8 mouse cellular contexts compared by ENCODE assay signal in genomic region chr16:18248433-18249363, GRCm38 (mm10). TPM values are rescaled to one million over a fixed set of nuclear protein-coding genes. Genes with fewer than 3 reads are reported as not detected.
A peak's percentile ranks its signal among the peaks of the same experiment; 100 is the strongest.
DNase-seq lines count a peak whose midpoint lies in the region; ATAC-seq and TF ChIP-seq lines count a peak whose summit lies in the region.

Gene Trmt2a, plus strand, starts transcription at chr16:18248679.
Gene Ranbp1, minus strand, starts transcription at chr16:18248732.

- H3K4me1 ChIP-seq in G1E (ENCODE audit: insufficient read depth, low read depth, low read length), result peaks cover 70% of the 10 kb centered on the region
- peaks cover 31% of the 10 kb centered on the region for H3K4me1 ChIP-seq in forebrain, embryonic 16.5 days (replicated peaks; ENCODE audit: control insufficient read depth, insufficient read depth, low read length)
- peaks cover 12% of the 10 kb centered on the region; the same call in 1 of the 2 replicates for H3K4me1 ChIP-seq in lung, embryonic 14.5 days (ENCODE audit: insufficient read depth)
- peaks cover 18% of the 10 kb centered on the region for H3K4me1 ChIP-seq in olfactory bulb, adult 2 months (ENCODE audit: control insufficient read depth, insufficient read depth, low read length)
- peaks cover 17% of the 10 kb centered on the region for H3K4me1 ChIP-seq in thymus, adult 2 months (replicated peaks; ENCODE audit: control insufficient read depth, insufficient read depth, low read length)

- peak within 1 kb of the TSS; percentile 92 for H3K27ac ChIP-seq in forebrain, embryonic 16.5 days (ENCODE audit: low read length)
- peak within 1 kb of the TSS; percentile 96 for H3K27ac ChIP-seq in layer of hippocampus, adult 2 months
- H3K27ac ChIP-seq in lung, embryonic 14.5 days (ENCODE audit: low read depth), result peak within 1 kb of the TSS; percentile 91
- H3K27ac ChIP-seq in olfactory bulb, adult 2 months (ENCODE audit: insufficient read depth, low read depth, low read length), result peak within 1 kb of the TSS; percentile 86
- H3K27ac ChIP-seq in thymus, adult 2 months (ENCODE audit: control insufficient read depth, insufficient read depth, low read length), result peak within 1 kb of the TSS; percentile 10; the same call in 1 of the 2 replicates

- intact Hi-C loops in heart, postnatal 36 days (cut with DNase I), result loop anchor here (1.0 to 2.0 kb wide), 2 partner anchors 13 to 40 kb away; partner anchors contain the start of genes Dgcr8 and Zdhhc8

- TF ChIP-seq CTCF in G1E (IDR thresholded peaks at IDR 0.05; ENCODE audit: low read depth, low read length), result no peak
- 0 out of 2 replicates have a peak, but pooled peaks have one; percentile 22 for TF ChIP-seq CTCF in layer of hippocampus, adult 2 months (conservative IDR thresholded peaks at IDR 0.05)
- TF ChIP-seq CTCF in lung, embryonic 14.5 days (IDR thresholded peaks at IDR 0.05; ENCODE audit: low read depth), result no peak; the same call in none of the 2 replicates
- no peak for TF ChIP-seq CTCF in olfactory bulb, adult 2 months (IDR thresholded peaks at IDR 0.05; ENCODE audit: insufficient read depth, low read depth, low read length)
- peak; percentile 32; the same call in 1 of the 2 replicates for TF ChIP-seq CTCF in thymus, adult 2 months (IDR thresholded peaks at IDR 0.05; ENCODE audit: borderline replicate concordance, control insufficient read depth, extremely low read depth, insufficient read depth, low read length, poor library complexity)

- H3K9me3 ChIP-seq in G1E (replicated peaks), result no peaks in the 10 kb centered on the region
- H3K9me3 ChIP-seq in forebrain, embryonic 16.5 days (ENCODE audit: control insufficient read depth, low read length), result no peaks in the 10 kb centered on the region
- no peaks in the 10 kb centered on the region for H3K9me3 ChIP-seq in lung, embryonic 14.5 days (ENCODE audit: low read depth, low read length)

- peak within 1 kb of the TSS; percentile 95 for H3K4me3 ChIP-seq in G1E (ENCODE audit: low read depth, low read length)
- peak within 1 kb of the TSS; percentile 88 for H3K4me3 ChIP-seq in forebrain, embryonic 16.5 days (replicated peaks; ENCODE audit: low read length)
- peak within 1 kb of the TSS; percentile 69 for H3K4me3 ChIP-seq in layer of hippocampus, adult 2 months
- H3K4me3 ChIP-seq in lung, embryonic 14.5 days (ENCODE audit: low read depth, low read length), result peak within 1 kb of the TSS; percentile 97
- H3K4me3 ChIP-seq in olfactory bulb, adult 2 months (ENCODE audit: insufficient read depth, low read depth, low read length), result peak within 1 kb of the TSS; percentile 77
- H3K4me3 ChIP-seq in thymus, adult 2 months (ENCODE audit: control insufficient read depth, insufficient read depth, low read length), result peak within 1 kb of the TSS; percentile 76

- under 1% methylated on average over 99 of the region's 102 CpGs for WGBS in forebrain, embryonic 16.5 days
- under 1% methylated on average over 102 of the region's 102 CpGs for WGBS in lung, embryonic 14.5 days
- under 1% methylated on average over 102 of the region's 102 CpGs for WGBS in olfactory bulb, adult 2 months
- under 1% methylated on average over 101 of the region's 102 CpGs for WGBS in thymus, adult 2 months

- ATAC-seq in G1E (ENCODE audit: extremely low read depth, insufficient number of reproducible peaks, low FRiP score, poor library complexity, severe bottlenecking), result peak; percentile 78
- ATAC-seq in forebrain, embryonic 16.5 days, result peak; percentile 97
- ATAC-seq in lung, embryonic 14.5 days (ENCODE audit: insufficient read depth), result peak; percentile 96

- H3K27me3 ChIP-seq in G1E (ENCODE audit: insufficient read depth, low read length), result no peaks in the 10 kb centered on the region
- H3K27me3 ChIP-seq in forebrain, embryonic 16.5 days (replicated peaks; ENCODE audit: control insufficient read depth, insufficient read depth, low read length), result no peaks in the 10 kb centered on the region
- no peaks in the 10 kb centered on the region for H3K27me3 ChIP-seq in lung, embryonic 14.5 days (ENCODE audit: insufficient read depth, low read length)
- H3K27me3 ChIP-seq in thymus, adult 2 months (ENCODE audit: control insufficient read depth, insufficient read depth, low read length), result no peaks in the 10 kb centered on the region

- peak within 1 kb of the TSS; percentile 93 for H3K9ac ChIP-seq in forebrain, embryonic 16.5 days (replicated peaks; ENCODE audit: low read depth, low read length)
- peak within 1 kb of the TSS; percentile 95 for H3K9ac ChIP-seq in lung, embryonic 14.5 days

- H3K4me2 ChIP-seq in forebrain, embryonic 16.5 days (ENCODE audit: low read length), result peak within 1 kb of the TSS; percentile 98
- H3K4me2 ChIP-seq in lung, embryonic 14.5 days, result peak within 1 kb of the TSS; percentile 80

- TF ChIP-seq POLR2A in olfactory bulb, adult 2 months (IDR thresholded peaks at IDR 0.05; ENCODE audit: insufficient read depth, low read depth, low read length), result peak; percentile 69; the same call in 1 of the 2 replicates
- TF ChIP-seq POLR2A in thymus, adult 2 months (IDR thresholded peaks at IDR 0.05; ENCODE audit: control insufficient read depth, extremely low read depth, insufficient read depth, low read length, poor library complexity), result peak; percentile 68

- peaks cover 81% of the 10 kb centered on the region for H3K36me3 ChIP-seq in G1E (replicated peaks)
- H3K36me3 ChIP-seq in forebrain, embryonic 16.5 days (ENCODE audit: control insufficient read depth, insufficient read depth), result peaks cover 35% of the 10 kb centered on the region
- peaks cover 68% of the 10 kb centered on the region for H3K36me3 ChIP-seq in lung, embryonic 14.5 days (ENCODE audit: insufficient read depth)
- peaks cover 39% of the 10 kb centered on the region for H3K36me3 ChIP-seq in thymus, adult 2 months (ENCODE audit: control insufficient read depth, insufficient read depth, low read length)

- peak; percentile 93 for DNase-seq in G1E (ENCODE audit: low spot score)
- DNase-seq in cerebellum, adult 18-20 months, result peak; percentile 98 to 99
- DNase-seq in heart, postnatal 36 days, result peak; percentile 98 to 99
- DNase-seq in layer of hippocampus, adult 2 months (ENCODE audit: low spot score in 2 of 2), result peak; percentile 97 to 98
- peak; percentile 100 for DNase-seq in lung, embryonic 14.5 days
- DNase-seq in thymus, adult 2 months, result peak; percentile 97

RNA-seq across cellular contexts. Expression of gene Trmt2a, which starts in this region (rescaled TPM):
- 72.5 and 76.6 TPM in 2 replicates for total RNA-seq in G1E (2014; fragmentation: Nextera tagmentation)
- 107 and 122 TPM in 2 replicates for total RNA-seq in G1E (2017)
- polyA plus RNA-seq in G1E (2012), result 86.8 and 91.4 TPM in 2 replicates
- 118 and 139 TPM in 2 replicates for polyA plus RNA-seq in forebrain, embryonic 16.5 days (2015; fragmentation: Nextera tagmentation; extraction: Ambion mirVana)
- 10 to 100 TPM; 16.1 to 19.8 TPM for total RNA-seq in heart, postnatal 36 days (2021)
- 10 to 100 TPM; 51.1 to 54.9 TPM for total RNA-seq in layer of hippocampus, adult 2 months (2021)
- 74.1 and 81.3 TPM in 2 replicates for polyA plus RNA-seq in lung, embryonic 14.5 days (2014; fragmentation: Nextera tagmentation; extraction: Ambion mirVana)
- not detected in 2 replicates for polyA plus RNA-seq in olfactory bulb, adult 2 months (2012; ENCODE audit: insufficient read depth, insufficient read length, low replicate concordance, missing spikeins)
- 96.3 and 98.4 TPM in 2 replicates for polyA plus RNA-seq in thymus, adult 2 months (2012; rRNA removed)

RNA-seq across cellular contexts. Expression of gene Ranbp1, which starts in this region (rescaled TPM):
- total RNA-seq in G1E (2014; fragmentation: Nextera tagmentation) (543 and 645 TPM in 2 replicates), G1E (2017) (405 and 431 TPM in 2 replicates)
- 1,262 and 1,589 TPM in 2 replicates for polyA plus RNA-seq in G1E (2012)
- polyA plus RNA-seq in forebrain, embryonic 16.5 days (2015; fragmentation: Nextera tagmentation; extraction: Ambion mirVana), result 370 and 388 TPM in 2 replicates
- total RNA-seq in heart, postnatal 36 days (2021), result 10 to 100 TPM; 34.5 to 42.1 TPM
- 10 to 100 TPM; 93.6 to 98.0 TPM for total RNA-seq in layer of hippocampus, adult 2 months (2021)
- polyA plus RNA-seq in lung, embryonic 14.5 days (2014; fragmentation: Nextera tagmentation; extraction: Ambion mirVana), result 776 and 804 TPM in 2 replicates
- not detected in 2 replicates for polyA plus RNA-seq in olfactory bulb, adult 2 months (2012; ENCODE audit: insufficient read depth, insufficient read length, low replicate concordance, missing spikeins)
- polyA plus RNA-seq in thymus, adult 2 months (2012; rRNA removed), result 81.8 and 116 TPM in 2 replicates

Comparison
In these comparisons a context has a peak if more than half of its experiments do, and no peak if none do; other contexts are left out.
1. Peak in every context shown above with its lines: DNase-seq, ATAC-seq, H3K4me3 ChIP-seq and H3K27ac ChIP-seq.
2. RNA of gene Ranbp1 (total RNA-seq): 405 to 645 TPM in G1E; 93.6 to 98.0 TPM in layer of hippocampus, adult 2 months and 34.5 to 42.1 TPM in heart, postnatal 36 days; every median in the first group is over 4 times any median in the second.
3. RNA of gene Ranbp1 (polyA plus RNA-seq): 1,262 to 1,589 TPM in G1E, 776 to 804 TPM in lung, embryonic 14.5 days, 370 to 388 TPM in forebrain, embryonic 16.5 days and 81.8 to 116 TPM in thymus, adult 2 months; not detected in olfactory bulb, adult 2 months; every median in the first group is over 10 times any median in the second.
4. CTCF ChIP-seq: peak in layer of hippocampus, adult 2 months (single experiment) and thymus, adult 2 months (single experiment); none in G1E (single experiment), lung, embryonic 14.5 days (single experiment) and olfactory bulb, adult 2 months (single experiment).
5. H3K27ac ChIP-seq: peak in every context shown above with its lines; median percentile 96 in layer of hippocampus, adult 2 months; 92 in forebrain, embryonic 16.5 days; 91 in lung, embryonic 14.5 days; 86 in olfactory bulb, adult 2 months; 10 in thymus, adult 2 months.